Mouse (Mus musculus): ENCODE results near the gene 1700123O20Rik. TPM values are rescaled to one million over a fixed set of nuclear protein-coding genes. Genes with fewer than 3 reads are reported as not detected.
A peak's percentile ranks its signal among the peaks of the same experiment; 100 is the strongest.

The 1700123O20Rik gene
- total RNA-seq, 2 experiments from 2014 or later: 22.9 to 25.8 TPM

- no peak for DNase-seq (ENCODE audit: low spot score in 2 of 2)
Measured at GRCm38 (mm10) chr14:54720654-54721350, 34.8 kb downstream of the 1700123O20Rik start.

GRCm38 (mm10) chr14:54721711-54722110 is 35.7 kb downstream of the 1700123O20Rik start:
- DNase-seq (ENCODE audit: low spot score in 2 of 2): no peak

DNA sequence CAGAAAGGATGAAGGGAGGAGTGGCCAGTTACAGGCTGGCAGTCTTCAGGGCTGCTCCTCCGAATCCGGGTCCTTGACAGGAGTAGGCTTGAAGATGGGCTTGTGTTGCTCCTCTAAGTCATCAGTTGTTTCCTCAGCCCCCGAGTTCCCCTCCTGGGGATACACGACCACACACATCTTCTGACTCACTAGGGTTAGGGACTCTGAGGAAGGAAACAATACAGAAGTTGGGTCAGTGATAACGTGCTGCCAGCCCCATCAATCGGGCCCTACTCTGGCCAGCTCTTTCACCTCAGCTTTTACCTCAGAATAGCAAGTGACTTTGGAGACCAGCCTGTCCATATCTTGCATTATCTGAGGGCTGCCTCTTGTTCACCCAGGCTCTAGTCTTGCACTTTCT is 38.0 kb downstream of the 1700123O20Rik start:
- DNase-seq (ENCODE audit: low spot score in 2 of 2): no peak

GRCm38 (mm10) chr14:54727565-54727964 is 41.5 kb downstream of the 1700123O20Rik start:
- DNase-seq (ENCODE audit: low spot score in 2 of 2): no peak

DNA sequence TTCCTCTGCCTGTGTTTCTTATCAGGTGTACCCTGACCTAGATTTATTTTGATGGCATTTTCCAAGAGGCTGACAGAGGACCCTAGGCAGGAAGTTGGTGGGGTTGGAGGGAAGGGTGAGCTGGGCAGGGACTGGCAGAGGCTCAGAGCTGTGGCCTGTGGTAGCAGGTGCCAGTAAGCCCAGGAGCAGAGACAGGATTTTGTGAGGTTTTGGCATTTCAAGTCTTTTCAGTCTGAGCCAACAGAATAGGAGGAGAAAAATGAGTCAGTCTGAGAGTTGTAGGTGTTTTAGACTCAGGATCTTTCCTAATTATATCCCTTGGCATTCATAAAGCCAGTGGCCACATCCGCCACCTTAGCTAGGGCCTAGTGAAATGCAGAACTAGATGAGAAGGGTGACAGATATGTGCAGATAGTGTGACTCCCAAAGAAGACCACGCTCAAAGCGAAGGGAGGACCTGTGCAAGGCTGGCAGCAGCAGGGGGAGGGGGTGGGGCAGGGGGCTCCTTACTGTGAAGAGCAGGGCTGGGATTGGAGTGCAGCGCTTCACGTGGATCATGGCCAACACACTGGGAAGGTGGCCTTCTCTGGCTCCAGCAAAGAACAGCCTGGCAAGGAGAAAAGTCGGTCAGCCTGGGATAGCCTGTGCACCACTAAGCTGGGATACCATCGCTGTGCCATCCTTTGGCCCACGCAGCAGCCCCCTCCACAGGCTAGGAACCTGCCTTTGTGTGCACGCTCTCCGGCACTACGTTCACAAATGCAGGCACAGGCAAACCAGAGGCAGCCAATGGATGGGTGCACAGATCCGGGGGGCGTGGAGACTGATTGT is 43.0 kb downstream of the 1700123O20Rik start:
- peak; percentile 24 to 44 for DNase-seq (ENCODE audit: low spot score in 2 of 2)

GRCm38 (mm10) chr14:54730305-54730704 is 44.3 kb downstream of the 1700123O20Rik start:
- DNase-seq (ENCODE audit: low spot score in 2 of 2): peak; percentile 43 to 69

GRCm38 (mm10) chr14:54732206-54732605 is 46.2 kb downstream of the 1700123O20Rik start:
- DNase-seq (ENCODE audit: low spot score in 2 of 2): no peak

- no peak for DNase-seq (ENCODE audit: low spot score in 2 of 2)
Measured at GRCm38 (mm10) chr14:54734004-54734403, 48.0 kb downstream of the 1700123O20Rik start.

GRCm38 (mm10) chr14:54735221-54735620 is 49.2 kb downstream of the 1700123O20Rik start:
- no peak for DNase-seq (ENCODE audit: low spot score in 2 of 2)

- DNase-seq (ENCODE audit: low spot score in 2 of 2): peak in 1 of 2 experiments; percentile 38
Measured at GRCm38 (mm10) chr14:54736555-54737552, 50.8 kb downstream of the 1700123O20Rik start.

DNA sequence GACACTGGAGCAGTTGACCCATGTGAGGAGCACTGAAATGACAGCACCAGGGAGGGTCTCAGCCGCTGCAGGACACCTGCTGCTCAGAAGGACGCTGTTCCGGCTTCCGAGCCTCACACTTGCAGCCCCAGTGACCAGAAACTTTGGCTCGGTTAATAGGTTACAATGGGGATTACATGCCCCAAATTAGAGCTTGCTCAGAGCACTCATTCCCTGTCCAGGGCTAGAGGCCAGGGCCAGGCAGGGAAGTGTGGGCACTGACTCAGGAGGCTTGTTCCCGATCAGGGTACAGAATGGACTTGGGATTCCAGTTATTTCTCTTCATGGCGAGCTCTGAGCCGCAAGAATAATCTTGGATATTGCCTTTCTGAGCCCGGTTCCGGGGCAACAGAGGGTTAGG is 51.6 kb downstream of the 1700123O20Rik start:
- no peak for DNase-seq (ENCODE audit: low spot score in 2 of 2)

Small RNA genes within 50 kb of the gene (microRNA-seq; reads per million reads assigned to microRNA genes)
- gene Mir6948: 0.42 to 0.50 reads per million in 2 experiments

Other genes with a start within 250 kb of the 1700123O20Rik start
- 10 to 100 TPM; 21.1 to 22.2 TPM for gene Lrp10, start 222.1 kb upstream of the 1700123O20Rik start, total RNA-seq (2021)
- 1 to 10 TPM; 4.2 to 7.5 TPM for gene Rem2, start 210.1 kb upstream of the 1700123O20Rik start, total RNA-seq (2021)
- gene Prmt5, start 168.7 kb upstream of the 1700123O20Rik start, total RNA-seq (2021): 10 to 100 TPM; 48.8 to 49.7 TPM
- 1 to 10 TPM; 1.5 to 2.0 TPM for gene Haus4, start 131.6 kb upstream of the 1700123O20Rik start, total RNA-seq (2021)
- 1 to 10 TPM; 1.7 to 1.9 TPM for gene Ajuba, start 108.7 kb upstream of the 1700123O20Rik start, total RNA-seq (2021)
- 1 to 10 TPM; 8.3 to 9.3 TPM for gene 4931414P19Rik, start 80.2 kb upstream of the 1700123O20Rik start, total RNA-seq (2021)
- 100 to 1,000 TPM; 176 to 178 TPM for gene Psmb5, start 68.2 kb upstream of the 1700123O20Rik start, total RNA-seq (2021)
- under 1 TPM in 1 of 2 experiments, not detected in 1; 0.16 TPM for gene Psmb11, start 64.8 kb upstream of the 1700123O20Rik start, total RNA-seq (2021)
- not detected for gene Gm17606, start 45.3 kb upstream of the 1700123O20Rik start, total RNA-seq (2021)
- 1 to 10 TPM; 8.4 to 9.2 TPM for gene Cdh24, start 44.9 kb upstream of the 1700123O20Rik start, total RNA-seq (2021)
- 100 to 1,000 TPM; 193 to 195 TPM for gene Acin1, start 715 bp downstream of the 1700123O20Rik start, total RNA-seq (2021)
- gene Gm29776, start 12.6 kb downstream of the 1700123O20Rik start, total RNA-seq (2021): not detected
- not detected for gene Cebpe, start 26.0 kb downstream of the 1700123O20Rik start, total RNA-seq (2021)
- gene Slc7a8, start 95.7 kb downstream of the 1700123O20Rik start, total RNA-seq (2021): 10 to 100 TPM; 48.7 to 52.5 TPM
- gene Rnf212b, start 127.9 kb downstream of the 1700123O20Rik start, total RNA-seq (2021): not detected
- 10 to 100 TPM; 20.6 to 21.9 TPM for gene Homez, start 184.7 kb downstream of the 1700123O20Rik start, total RNA-seq (2021)
- 10 to 100 TPM; 18.5 to 19.8 TPM for gene Ppp1r3e, start 191.3 kb downstream of the 1700123O20Rik start, total RNA-seq (2021)
- 100 to 1,000 TPM; 140 to 142 TPM for gene Bcl2l2, start 197.2 kb downstream of the 1700123O20Rik start, total RNA-seq (2021)
- gene Gm20521, start 197.2 kb downstream of the 1700123O20Rik start, total RNA-seq (2021): not detected
- 100 to 1,000 TPM; 229 to 230 TPM for gene Pabpn1, start 206.3 kb downstream of the 1700123O20Rik start, total RNA-seq (2021)
- gene Slc22a17, start 226.9 kb downstream of the 1700123O20Rik start, total RNA-seq (2021): 100 to 1,000 TPM; 571 to 605 TPM
- 1 to 10 TPM; 8.4 to 8.6 TPM for gene Efs, start 239.9 kb downstream of the 1700123O20Rik start, total RNA-seq (2021)
- gene Il25, start 246.5 kb downstream of the 1700123O20Rik start, total RNA-seq (2021): under 1 TPM in 1 of 2 experiments, not detected in 1; 0.33 TPM